Mouse (Mus musculus): ENCODE measurements around the gene Nol10. TPM values are rescaled to one million over a fixed set of nuclear protein-coding genes. Genes with fewer than 3 reads are reported as not detected.

The Nol10 gene
- polyA plus RNA-seq, 1 experiment = 3.3 TPM

DNA sequence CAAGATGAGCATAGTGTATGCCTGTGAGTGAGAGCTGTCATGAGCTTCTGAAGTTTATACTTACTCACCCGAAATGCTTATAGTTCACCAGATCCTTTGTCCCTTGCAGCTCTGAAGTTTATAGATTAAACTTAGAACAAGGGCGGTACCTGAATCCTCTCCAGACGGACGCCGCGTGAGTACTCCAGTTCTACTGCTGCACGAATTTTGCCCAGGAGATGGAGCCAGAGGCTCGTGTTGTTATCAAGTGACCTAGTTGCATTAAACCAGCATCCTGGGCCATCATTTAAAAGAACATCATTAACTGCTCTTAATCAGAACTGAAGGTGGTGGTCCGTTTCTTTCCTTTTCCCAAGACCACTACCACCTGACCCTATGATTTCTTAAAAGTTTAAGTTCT is 10.7 kb downstream of the Nol10 start:
- Histone ChIP-seq H3K9me3 (no peaks in the 10 kb centered on the region), H3K4me1 (no peaks in the 10 kb centered on the region), H3K27me3 (replicated peaks) (no peaks in the 10 kb centered on the region), H3K36me3 (replicated peaks; ENCODE audit: low read length) (peaks cover 98% of the 10 kb centered on the region), H3K4me3 (replicated peaks) (no peak overlapping the region)
- TF ChIP-seq FLI1 (IDR thresholded peaks at IDR 0.05; ENCODE audit: low read length) = no peak
- no peak for TF ChIP-seq GATA1 (IDR thresholded peaks at IDR 0.05; ENCODE audit: borderline replicate concordance, low read length)

- no peaks in the 10 kb centered on the region for H3K27me3 ChIP-seq (replicated peaks)
Observed at GRCm38 (mm10) chr12:17360104-17360503, 11.8 kb downstream of the Nol10 start.

GRCm38 (mm10) chr12:17360650-17361049 is 12.4 kb downstream of the Nol10 start:
- Histone ChIP-seq H3K4me1 (no peaks in the 10 kb centered on the region), H3K9me3 (no peaks in the 10 kb centered on the region), H3K36me3 (replicated peaks; ENCODE audit: low read length) (peaks cover 94% of the 10 kb centered on the region), H3K27me3 (replicated peaks) (no peaks in the 10 kb centered on the region), H3K4me3 (replicated peaks) (no peak overlapping the region)
- TF ChIP-seq FLI1 (IDR thresholded peaks at IDR 0.05; ENCODE audit: low read length) = no peak
- no peak for TF ChIP-seq GATA1 (IDR thresholded peaks at IDR 0.05; ENCODE audit: borderline replicate concordance, low read length)

More at GRCm38 (mm10) chr12:17360104-17360503, 11.8 kb downstream of the Nol10 start:
- Histone ChIP-seq H3K4me3 (replicated peaks) (no peak overlapping the region), H3K9me3 (no peaks in the 10 kb centered on the region), H3K4me1 (no peaks in the 10 kb centered on the region), H3K36me3 (replicated peaks; ENCODE audit: low read length) (peaks cover 94% of the 10 kb centered on the region)
- no peak for TF ChIP-seq GATA1 (IDR thresholded peaks at IDR 0.05; ENCODE audit: borderline replicate concordance, low read length)

GRCm38 (mm10) chr12:17362316-17362715 is 14.1 kb downstream of the Nol10 start:
- TF ChIP-seq GATA1 (IDR thresholded peaks at IDR 0.05; ENCODE audit: borderline replicate concordance, low read length) (no peak), FLI1 (IDR thresholded peaks at IDR 0.05; ENCODE audit: low read length) (no peak)
- Histone ChIP-seq H3K36me3 (replicated peaks; ENCODE audit: low read length) (peaks cover 85% of the 10 kb centered on the region), H3K4me3 (replicated peaks) (no peak overlapping the region)

GRCm38 (mm10) chr12:17366981-17367380 is 18.7 kb downstream of the Nol10 start:
- Histone ChIP-seq H3K36me3 (replicated peaks; ENCODE audit: low read length) (peaks cover 79% of the 10 kb centered on the region), H3K9me3 (no peaks in the 10 kb centered on the region), H3K4me1 (peaks cover 7% of the 10 kb centered on the region), H3K4me3 (replicated peaks) (no peak overlapping the region), H3K27me3 (replicated peaks) (no peaks in the 10 kb centered on the region)
- TF ChIP-seq GATA1 (IDR thresholded peaks at IDR 0.05; ENCODE audit: borderline replicate concordance, low read length) (no peak), FLI1 (IDR thresholded peaks at IDR 0.05; ENCODE audit: low read length) (no peak)

More at GRCm38 (mm10) chr12:17362316-17362715, 14.1 kb downstream of the Nol10 start:
- no peaks in the 10 kb centered on the region for H3K9me3 ChIP-seq
- peaks cover 7% of the 10 kb centered on the region for H3K4me1 ChIP-seq
- H3K27me3 ChIP-seq (replicated peaks) = no peaks in the 10 kb centered on the region

DNA sequence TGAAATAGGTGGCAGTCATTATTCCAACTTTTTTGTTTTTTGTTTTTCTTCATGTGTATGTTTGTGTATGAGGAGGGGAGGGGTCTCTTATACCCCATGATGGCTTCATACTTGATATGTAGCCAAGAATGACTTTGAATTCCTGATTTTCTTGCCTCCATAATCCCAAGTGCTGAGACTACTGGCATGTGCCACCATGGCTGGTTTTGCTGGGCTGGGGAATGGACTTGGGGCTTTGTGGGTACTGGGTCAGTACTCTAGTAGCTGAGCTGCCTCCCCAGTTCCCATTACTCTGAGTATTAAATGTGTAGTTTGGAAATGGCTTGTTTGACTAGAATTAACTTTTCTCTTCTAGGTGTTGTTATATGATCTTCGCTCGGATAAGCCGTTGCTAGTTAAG is 20.9 kb downstream of the Nol10 start:
- Histone ChIP-seq H3K4me1 (peaks cover 28% of the 10 kb centered on the region), H3K27me3 (replicated peaks) (no peaks in the 10 kb centered on the region), H3K9me3 (no peaks in the 10 kb centered on the region), H3K36me3 (replicated peaks; ENCODE audit: low read length) (peaks cover 79% of the 10 kb centered on the region), H3K4me3 (replicated peaks) (no peak overlapping the region)
- TF ChIP-seq FLI1 (IDR thresholded peaks at IDR 0.05; ENCODE audit: low read length) = no peak

DNA sequence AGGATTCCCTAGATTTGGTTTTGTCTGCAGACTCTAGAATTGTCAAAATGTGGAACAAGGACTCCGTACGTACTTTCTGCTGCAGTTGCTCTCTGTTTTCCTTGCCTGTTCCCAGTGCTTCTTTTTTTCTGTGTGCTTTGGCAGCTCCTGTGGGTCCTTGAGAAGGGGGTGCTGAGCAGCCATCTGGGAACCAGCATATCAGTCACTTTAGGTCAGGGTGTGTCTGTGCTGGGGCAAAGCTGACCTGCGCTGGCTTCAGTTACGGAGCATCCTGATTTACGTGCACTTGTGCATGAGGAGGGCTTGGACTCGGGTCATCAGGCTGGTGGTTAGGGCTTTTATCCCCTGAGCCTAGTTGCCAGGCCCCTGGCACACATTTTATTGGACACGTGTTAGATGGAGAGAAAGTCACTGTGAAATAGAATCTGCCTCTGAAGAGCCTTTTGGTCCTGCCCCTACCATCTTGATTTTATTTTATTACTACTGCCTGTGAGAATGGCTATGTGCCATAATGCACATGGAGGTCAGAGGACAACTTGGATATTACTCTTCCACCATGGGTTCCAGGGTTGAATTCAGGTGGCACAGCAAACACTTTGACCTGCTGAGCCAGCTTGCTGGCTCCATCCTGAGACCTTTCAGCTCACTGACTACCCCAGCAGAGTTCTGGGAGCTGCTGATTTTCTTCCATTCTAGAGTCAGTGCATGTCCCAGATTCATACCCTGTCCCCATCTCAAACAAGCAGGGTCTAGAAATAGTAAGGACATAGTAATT is 21.5 kb downstream of the Nol10 start:
- no peaks in the 10 kb centered on the region for H3K9me3 ChIP-seq
- no peaks in the 10 kb centered on the region for H3K27me3 ChIP-seq (replicated peaks)
- H3K4me3 ChIP-seq (replicated peaks) = no peak overlapping the region
- peaks cover 81% of the 10 kb centered on the region for H3K36me3 ChIP-seq (replicated peaks; ENCODE audit: low read length)
- H3K4me1 ChIP-seq = peaks cover 35% of the 10 kb centered on the region
- no peak for TF ChIP-seq GATA1 (IDR thresholded peaks at IDR 0.05; ENCODE audit: borderline replicate concordance, low read length)
- TF ChIP-seq FLI1 (IDR thresholded peaks at IDR 0.05; ENCODE audit: low read length) = no peak

GRCm38 (mm10) chr12:17371589-17372235 is 23.5 kb downstream of the Nol10 start:
- no peak overlapping the region for H3K4me3 ChIP-seq (replicated peaks)
- H3K9me3 ChIP-seq = no peaks in the 10 kb centered on the region
- peaks cover 92% of the 10 kb centered on the region for H3K36me3 ChIP-seq (replicated peaks; ENCODE audit: low read length)
- peaks cover 42% of the 10 kb centered on the region for H3K4me1 ChIP-seq
- TF ChIP-seq GATA1 (IDR thresholded peaks at IDR 0.05; ENCODE audit: borderline replicate concordance, low read length) (no peak), FLI1 (IDR thresholded peaks at IDR 0.05; ENCODE audit: low read length) (no peak)
- H3K27me3 ChIP-seq (replicated peaks) = no peaks in the 10 kb centered on the region

GRCm38 (mm10) chr12:17372696-17373095 is 24.4 kb downstream of the Nol10 start:
- Histone ChIP-seq H3K36me3 (replicated peaks; ENCODE audit: low read length) (peaks cover 94% of the 10 kb centered on the region), H3K27me3 (replicated peaks) (no peaks in the 10 kb centered on the region), H3K4me3 (replicated peaks) (no peak overlapping the region), H3K4me1 (peaks cover 44% of the 10 kb centered on the region), H3K9me3 (no peaks in the 10 kb centered on the region)
- TF ChIP-seq FLI1 (IDR thresholded peaks at IDR 0.05; ENCODE audit: low read length) (no peak), GATA1 (IDR thresholded peaks at IDR 0.05; ENCODE audit: borderline replicate concordance, low read length) (no peak)

DNA sequence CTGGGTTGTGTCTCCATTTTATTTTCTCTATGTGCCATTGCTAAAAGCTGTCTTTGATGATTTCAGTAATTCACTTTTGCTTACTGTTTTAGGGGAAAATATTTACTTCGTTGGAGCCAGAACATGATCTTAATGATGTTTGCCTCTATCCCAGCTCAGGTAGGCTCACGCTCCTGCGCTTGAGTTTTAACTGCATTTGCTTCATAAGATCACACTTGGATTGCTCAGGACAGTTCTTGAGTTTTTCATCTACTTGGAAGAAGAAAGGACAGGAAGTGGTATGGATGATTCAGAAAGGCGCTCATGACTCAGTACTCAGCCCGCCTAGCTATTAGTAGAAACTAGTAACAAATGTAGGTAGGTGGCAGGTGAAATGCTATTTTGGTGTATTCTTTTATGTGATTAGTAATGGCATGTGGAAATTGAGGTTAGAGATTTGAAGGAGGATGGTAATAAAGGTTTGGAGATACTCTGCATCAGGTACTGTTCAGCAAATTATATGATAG is 25.3 kb downstream of the Nol10 start:
- peaks cover 95% of the 10 kb centered on the region for H3K36me3 ChIP-seq (replicated peaks; ENCODE audit: low read length)
- no peaks in the 10 kb centered on the region for H3K9me3 ChIP-seq
- H3K4me1 ChIP-seq = peaks cover 45% of the 10 kb centered on the region
- H3K27me3 ChIP-seq (replicated peaks) = no peaks in the 10 kb centered on the region
- TF ChIP-seq FLI1 (IDR thresholded peaks at IDR 0.05; ENCODE audit: low read length) = no peak
- no peak for TF ChIP-seq GATA1 (IDR thresholded peaks at IDR 0.05; ENCODE audit: borderline replicate concordance, low read length)
- no peak overlapping the region for H3K4me3 ChIP-seq (replicated peaks)

Data from megakaryocyte, embryonic 14.5 days (primary cell).